Mouse (Mus musculus) c-Kit-positive CD71-negative TER-119-negative erythroid progenitor cells, embryonic 14.5 days (primary cell): Measurements from ENCODE around the gene Kif1c.
"Not testable (repeated sequence)": the region's sequence is repeated elsewhere in the genome, so short reads cannot be mapped to it uniquely, and the experiment has no call there.

Source experiments
- DNase-seq: peaks from one replicate; pipeline ENCODE4 v3.0.0-alpha.2; 2013; ENCODE audit warnings: low read depth

The Kif1c gene

GRCm38 (mm10) chr11:70742581-70743459 lies 42.5 kb downstream of the Kif1c start:
- DNase-seq, result no peak

- DNase-seq, result no peak
Measured at GRCm38 (mm10) chr11:70745636-70746035, 45.3 kb downstream of the Kif1c start.

DNA sequence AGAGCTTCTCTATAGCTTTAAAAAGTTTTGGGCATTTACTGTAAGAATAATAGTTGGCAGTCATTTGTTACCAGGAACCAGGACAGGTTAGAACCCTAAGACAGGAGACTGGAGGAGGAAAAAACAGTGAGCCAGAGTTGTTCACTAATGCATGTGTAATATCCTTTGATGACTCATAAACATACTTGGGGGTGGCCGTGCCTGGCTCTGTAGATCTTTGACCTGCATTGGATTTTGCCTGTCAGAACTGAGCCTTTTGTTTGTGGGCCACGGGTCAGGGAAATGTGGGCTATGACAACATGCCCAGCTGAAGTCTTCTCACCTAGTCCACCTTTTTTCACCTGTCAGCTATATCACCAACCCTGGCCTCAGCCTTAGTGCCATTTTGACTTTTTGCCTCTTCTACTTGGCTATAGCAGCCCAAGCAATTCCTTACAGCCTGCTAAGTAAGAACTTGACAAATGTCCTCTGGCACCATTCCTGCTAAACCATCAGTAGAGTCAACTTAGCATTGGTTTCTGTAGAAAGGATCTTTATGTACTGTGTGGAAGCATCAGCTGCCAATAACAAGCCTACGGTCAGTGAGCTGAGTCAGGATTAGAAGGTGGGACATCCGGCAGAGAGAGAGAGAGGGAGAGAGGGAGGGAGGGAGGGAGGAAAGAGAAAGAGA lies 47.7 kb downstream of the Kif1c start:
- DNase-seq, result no peak

DNA sequence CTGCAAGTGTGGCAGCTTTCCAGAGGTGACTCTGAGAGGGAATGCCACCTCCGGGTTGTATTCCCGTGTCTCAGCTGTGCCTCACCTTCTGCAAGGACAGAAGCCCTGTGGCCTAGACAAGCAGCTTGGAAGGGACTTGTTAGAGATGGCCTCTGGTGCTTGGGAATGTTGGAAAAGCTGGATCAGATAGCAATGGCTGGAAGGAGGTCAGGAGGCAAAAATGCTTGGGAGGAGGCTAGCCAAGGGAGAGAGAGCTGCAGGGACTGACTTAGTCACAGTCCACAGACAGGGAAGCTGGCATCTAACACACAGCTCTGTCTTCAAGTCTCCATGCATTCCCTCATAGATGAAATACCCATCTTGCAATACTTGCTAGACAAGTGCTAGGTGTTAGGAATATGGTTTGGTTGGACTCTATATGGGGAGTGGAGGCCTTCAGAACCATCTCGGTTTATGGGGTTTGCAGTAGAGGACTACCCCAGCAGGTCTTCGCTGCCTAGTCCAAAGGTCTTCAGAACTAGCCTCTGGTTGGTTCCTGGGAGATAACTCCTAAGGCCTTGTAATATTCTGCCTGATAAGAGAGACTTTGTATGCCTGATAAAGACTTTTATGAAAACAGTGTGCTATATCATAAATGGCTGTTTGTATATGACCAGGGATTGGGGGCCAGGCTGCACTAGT lies 52.1 kb downstream of the Kif1c start:
- no peak for DNase-seq

GRCm38 (mm10) chr11:70753146-70753545 lies 52.8 kb downstream of the Kif1c start:
- DNase-seq, result no peak

DNA sequence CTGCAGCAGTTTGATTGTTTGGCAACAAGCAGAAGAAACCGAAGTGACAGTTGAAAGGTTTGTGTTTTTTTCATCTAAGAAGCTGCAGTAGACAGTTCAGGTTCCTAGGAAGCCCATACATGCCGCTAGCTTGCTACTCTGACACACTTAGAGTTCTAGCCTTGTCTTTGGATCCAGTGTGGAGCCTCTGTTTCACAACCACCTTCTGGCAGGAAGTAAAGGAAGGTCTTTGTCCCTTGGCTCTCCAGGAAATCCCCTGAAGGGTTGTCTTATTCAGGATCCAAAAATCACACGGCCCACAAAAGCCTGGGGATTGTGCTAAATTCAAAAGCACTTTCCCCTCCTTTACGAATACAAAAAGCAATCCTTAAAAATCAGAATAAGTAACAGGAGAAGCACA lies 54.1 kb downstream of the Kif1c start:
- DNase-seq, result no peak

DNA sequence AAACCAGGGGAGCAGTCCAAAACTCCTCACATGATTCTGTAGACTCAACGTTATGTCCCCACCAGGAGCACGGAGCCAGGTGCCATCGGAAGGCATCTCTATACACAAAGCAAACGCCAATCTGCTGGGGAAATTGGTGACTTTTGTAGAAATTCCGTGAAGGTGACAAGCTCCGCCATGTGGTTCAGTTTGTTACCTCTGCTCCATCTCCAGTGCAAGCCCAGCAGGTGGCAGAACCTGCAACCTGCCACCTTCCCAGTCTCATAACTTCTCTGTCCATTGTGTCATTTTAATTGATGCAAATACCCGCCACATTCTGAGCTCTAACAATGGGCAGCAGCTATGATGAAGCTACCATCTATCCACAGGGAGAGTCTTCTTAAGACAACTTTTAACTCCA lies 54.6 kb downstream of the Kif1c start:
- DNase-seq, result no peak

DNA sequence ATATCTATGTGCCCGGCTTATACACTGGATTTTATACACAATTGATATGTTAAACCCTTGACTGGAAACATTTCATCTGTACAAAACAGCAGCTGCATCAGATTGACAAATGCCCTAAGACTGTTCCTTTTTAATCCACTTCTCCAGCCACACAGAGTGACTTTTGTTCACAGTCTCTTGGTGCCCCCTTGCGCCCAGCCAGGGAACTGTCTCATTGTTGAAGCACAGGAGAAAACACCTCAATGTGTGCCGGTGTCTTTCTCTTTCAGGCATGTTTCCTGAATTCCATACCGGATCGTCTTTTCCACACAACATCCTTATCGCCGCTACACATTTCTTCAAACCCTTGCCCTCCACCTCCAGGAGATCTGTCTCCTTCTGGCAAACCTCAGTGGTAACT lies 55.3 kb downstream of the Kif1c start:
- DNase-seq, result peak; percentile 76

GRCm38 (mm10) chr11:70760446-70760845 lies 60.1 kb downstream of the Kif1c start:
- DNase-seq, result not testable (repeated sequence)

- DNase-seq, result no peak
Measured at GRCm38 (mm10) chr11:70762641-70763040, 62.3 kb downstream of the Kif1c start.

DNA sequence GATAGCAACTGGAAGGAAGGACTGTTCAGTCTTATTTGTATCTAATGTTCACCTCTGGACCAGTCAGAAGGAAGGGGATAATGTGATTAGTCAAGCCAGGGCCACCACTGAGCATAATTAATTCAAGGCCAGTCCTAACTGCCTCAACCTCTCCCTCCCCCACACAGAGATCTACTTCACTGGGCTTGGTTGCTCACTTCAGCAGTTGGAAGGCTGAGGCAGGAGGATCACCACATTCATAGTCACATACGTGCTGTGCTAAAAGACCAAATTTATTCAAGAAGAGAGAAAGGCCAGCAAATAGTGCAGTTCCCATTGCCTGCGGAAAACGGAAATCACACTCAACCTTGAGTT lies 63.2 kb downstream of the Kif1c start:
- DNase-seq, result no peak

GRCm38 (mm10) chr11:70763936-70764808 lies 63.8 kb downstream of the Kif1c start, which contains the start of gene Zfp3:
Gene Zfp3 (plus strand): TSS chr11:70764209.
- DNase-seq, result peak; percentile 38

DNA sequence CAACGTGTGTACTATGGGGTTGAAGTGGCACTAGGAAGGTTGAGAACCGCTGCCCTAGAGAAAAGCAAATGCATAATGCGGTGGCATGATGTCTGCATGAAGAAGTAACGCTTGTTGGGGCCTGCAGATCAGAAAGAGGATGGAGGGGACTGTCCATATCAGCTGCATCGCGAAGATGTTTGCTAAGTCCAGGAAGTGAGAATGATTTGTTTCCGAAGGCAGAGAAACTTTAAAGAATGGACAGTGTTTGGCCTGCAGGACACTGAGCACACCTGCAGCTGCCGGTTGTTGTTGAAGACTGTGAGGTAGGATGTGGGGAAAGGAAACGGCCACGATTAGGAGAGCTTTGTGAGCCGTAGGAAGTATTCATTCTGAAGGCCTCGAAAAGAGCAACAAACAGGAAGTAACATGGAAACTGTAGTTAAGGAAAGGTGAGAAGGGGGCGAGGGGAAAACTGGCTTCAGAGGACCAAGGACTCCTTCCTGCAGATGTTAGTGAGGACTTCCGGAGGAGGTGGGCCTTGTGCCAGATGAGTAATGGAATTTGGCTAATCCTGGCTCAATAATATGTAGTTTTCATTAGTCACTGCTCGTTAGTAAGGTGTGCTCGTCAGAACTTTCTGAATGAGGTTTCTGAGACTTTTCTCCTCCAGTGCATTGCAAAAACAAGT lies 65.6 kb downstream of the Kif1c start:
- no peak for DNase-seq

DNA sequence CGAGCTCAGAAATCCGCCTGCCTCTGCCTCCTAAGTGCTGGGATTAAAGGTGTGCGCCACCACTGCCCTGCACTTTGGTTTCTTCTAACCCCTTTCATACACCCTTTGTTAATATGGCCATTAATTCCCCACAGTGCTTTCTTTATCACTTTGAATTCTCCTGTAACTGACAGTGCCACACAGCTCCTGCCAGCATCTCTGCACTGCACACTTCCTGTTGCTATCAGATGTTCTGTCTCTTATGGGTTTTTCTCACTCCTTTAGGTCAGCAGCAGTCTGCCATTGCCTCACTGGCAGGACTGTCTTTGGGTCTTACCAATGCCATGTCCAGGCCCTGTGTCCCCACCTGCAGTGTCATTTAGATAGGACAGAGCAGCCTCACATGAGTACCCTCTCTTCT lies 70.5 kb downstream of the Kif1c start:
- DNase-seq, result no peak

GRCm38 (mm10) chr11:70776830-70777571 lies 76.7 kb downstream of the Kif1c start:
- DNase-seq, result peak; percentile 58

GRCm38 (mm10) chr11:70777634-70778033 lies 77.3 kb downstream of the Kif1c start:
- DNase-seq, result no peak

DNA sequence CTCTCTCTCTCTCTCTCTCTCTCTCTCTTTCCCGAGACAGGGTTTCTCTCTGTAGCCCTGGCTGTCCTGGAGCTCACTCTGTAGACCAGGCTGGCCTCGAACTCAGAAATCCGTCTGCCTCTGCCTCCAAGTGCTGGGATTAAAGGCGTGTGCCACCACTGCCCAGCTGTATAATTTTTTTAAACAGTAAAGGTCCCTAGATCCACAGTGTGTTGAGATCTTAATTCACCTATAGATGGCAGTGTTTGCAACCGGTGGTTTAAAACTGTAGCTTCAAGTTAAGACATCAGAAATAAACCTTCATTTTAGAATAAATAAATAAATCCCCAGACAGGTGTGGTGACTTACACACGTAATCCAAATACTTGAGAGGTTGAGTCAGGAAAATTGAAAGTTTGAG lies 77.7 kb downstream of the Kif1c start:
- peak; percentile 42 for DNase-seq
